Mouse (Mus musculus): Measurements from ENCODE around the gene Etfb.

Etfb gene

GRCm38 (mm10) chr7:43443917-43444293, at the start of gene Etfb, which contains the start of gene Gm45233:
Gene Etfb (plus strand): TSS chr7:43444083.
Gene Gm45233 (plus strand): TSS chr7:43444128.
- DNase-seq, result peak; percentile 94 to 97

- DNase-seq, result no peak
These were observed 44.4 kb upstream of the Etfb start for GRCm38 (mm10) chr7:43399501-43399900.

GRCm38 (mm10) chr7:43402718-43403117, 41.2 kb upstream of the Etfb start:
- DNase-seq, result no peak

- no peak for DNase-seq
These were observed 36.3 kb upstream of the Etfb start for GRCm38 (mm10) chr7:43407573-43407972.

GRCm38 (mm10) chr7:43408131-43408553, 35.7 kb upstream of the Etfb start, which contains the start of gene Siglecg:
Gene Siglecg (plus strand): TSS chr7:43408204.
- DNase-seq, result no peak

GRCm38 (mm10) chr7:43409084-43409483, 34.8 kb upstream of the Etfb start:
- no peak for DNase-seq

- peak in 1 of 2 experiments; percentile 9 for DNase-seq
These were observed 32.2 kb upstream of the Etfb start for GRCm38 (mm10) chr7:43411724-43412123.

- no peak for DNase-seq
These were observed 26.6 kb upstream of the Etfb start for GRCm38 (mm10) chr7:43417298-43417697.

- peak; percentile 93 to 94 for DNase-seq
These were observed 20.8 kb upstream of the Etfb start for GRCm38 (mm10) chr7:43422995-43423617.

- DNase-seq, result no peak
These were observed 19.8 kb upstream of the Etfb start for GRCm38 (mm10) chr7:43423991-43424625.

GRCm38 (mm10) chr7:43427406-43427805, 16.5 kb upstream of the Etfb start, which contains the start of gene Lim2:
Gene Lim2 (plus strand): TSS chr7:43427670.
- DNase-seq, result no peak

- no peak for DNase-seq
These were observed 14.4 kb upstream of the Etfb start for GRCm38 (mm10) chr7:43429500-43429899.

GRCm38 (mm10) chr7:43432891-43433290, 11.0 kb upstream of the Etfb start:
- DNase-seq, result no peak

- DNase-seq, result no peak
These were observed 9.2 kb upstream of the Etfb start for GRCm38 (mm10) chr7:43434676-43435075.

GRCm38 (mm10) chr7:43436341-43437255, 7.3 kb upstream of the Etfb start, which contains the start of gene Nkg7:
Gene Nkg7 (plus strand): TSS chr7:43437073.
- DNase-seq, result no peak

- DNase-seq, result no peak
These were observed 5.3 kb upstream of the Etfb start for GRCm38 (mm10) chr7:43438611-43439010.

- no peak for DNase-seq
These were observed 3.4 kb upstream of the Etfb start, which contains the start of gene Cldnd2 for GRCm38 (mm10) chr7:43440482-43440881. Gene Cldnd2 (plus strand): TSS chr7:43440782.

GRCm38 (mm10) chr7:43441071-43441470, 2.8 kb upstream of the Etfb start:
- DNase-seq, result no peak

- peak in 1 of 2 experiments; percentile 46 for DNase-seq
These were observed 1.2 kb upstream of the Etfb start for GRCm38 (mm10) chr7:43442684-43443083.

- peak; percentile 84 to 92 for DNase-seq
These were observed 562 bp upstream of the Etfb start for GRCm38 (mm10) chr7:43443126-43443916.

GRCm38 (mm10) chr7:43447801-43448200, 3.9 kb downstream of the Etfb start:
- DNase-seq, result no peak

GRCm38 (mm10) chr7:43448246-43448645, 4.4 kb downstream of the Etfb start:
- DNase-seq, result no peak
